Mouse (Mus musculus): ENCODE results near the gene Rab10. TPM values are rescaled to one million over a fixed set of nuclear protein-coding genes. Genes with fewer than 3 reads are reported as not detected.

Gene Rab10
- 119 and 124 TPM in 2 replicates for polyA plus RNA-seq (2015; fragmentation: Nextera tagmentation; extraction: Ambion mirVana)

GRCm38 (mm10) chr12:3309391-3310320 lies at the start of gene Rab10:
Rab10 (minus strand) TSS chr12:3309969.

Other genes starting within 250 kb of the Rab10 start
- 5.0 and 7.0 TPM in 2 replicates for gene Kif3c, start 55.2 kb upstream of the Rab10 start, polyA plus RNA-seq (2015; fragmentation: Nextera tagmentation; extraction: Ambion mirVana)
- gene Asxl2, start 116.9 kb upstream of the Rab10 start, polyA plus RNA-seq (2015; fragmentation: Nextera tagmentation; extraction: Ambion mirVana) = 7.0 and 7.5 TPM in 2 replicates